Mouse (Mus musculus): Measurements from ENCODE around the gene Olfr324. TPM values are rescaled to one million over a fixed set of nuclear protein-coding genes. Genes with fewer than 3 reads are reported as not detected.

Olfr324 gene
- not detected in 2 replicates for polyA plus RNA-seq (2016; fragmentation: Nextera tagmentation; extraction: Ambion mirVana)

GRCm38 (mm10) chr11:58594814-58595213 is at the start of gene Olfr324:
Gene Olfr324, plus strand, starts transcription at chr11:58595114.
- Histone ChIP-seq H3K4me3 (replicated peaks) (no peak within 1 kb of the TSS), H3K36me3 (replicated peaks) (no peaks in the 10 kb centered on the region), H3K4me2 (no peak within 1 kb of the TSS), H3K4me1 (no peaks in the 10 kb centered on the region), H3K9me3 (no peaks in the 10 kb centered on the region), H3K27me3 (no peaks in the 10 kb centered on the region), H3K9ac (no peak within 1 kb of the TSS), H3K27ac (no peak within 1 kb of the TSS)
- WGBS: 87% methylated on average over 6 of the region's 6 CpGs
- no peak for ATAC-seq (ENCODE audit: low FRiP score)

- no peak within 1 kb of the TSS for H3K4me2 ChIP-seq
- H3K4me1 ChIP-seq: no peaks in the 10 kb centered on the region
- H3K36me3 ChIP-seq (replicated peaks): no peaks in the 10 kb centered on the region
- no peak within 1 kb of the TSS for H3K4me3 ChIP-seq (replicated peaks)
- 87% methylated on average over 5 of the region's 5 CpGs for WGBS
- H3K27me3 ChIP-seq: no peaks in the 10 kb centered on the region
- no peak within 1 kb of the TSS for H3K9ac ChIP-seq
- no peaks in the 10 kb centered on the region for H3K9me3 ChIP-seq
- H3K27ac ChIP-seq: no peak within 1 kb of the TSS
- no peak for ATAC-seq (ENCODE audit: low FRiP score)
These were observed 48.6 kb upstream of the Olfr324 start, which contains the start of gene Olfr329-ps for GRCm38 (mm10) chr11:58546322-58546721. Gene Olfr329-ps, minus strand, starts transcription at chr11:58546422.

GRCm38 (mm10) chr11:58555536-58555935 is 39.4 kb upstream of the Olfr324 start, which contains the start of gene Olfr328:
Gene Olfr328, minus strand, starts transcription at chr11:58555636.
- no peak within 1 kb of the TSS for H3K4me3 ChIP-seq (replicated peaks)
- no peaks in the 10 kb centered on the region for H3K36me3 ChIP-seq (replicated peaks)
- no peak within 1 kb of the TSS for H3K27ac ChIP-seq
- no peak for ATAC-seq (ENCODE audit: low FRiP score)
- H3K9me3 ChIP-seq: no peaks in the 10 kb centered on the region
- H3K4me1 ChIP-seq: no peaks in the 10 kb centered on the region
- WGBS: 87% methylated on average over 1 of the region's 1 CpGs
- H3K4me2 ChIP-seq: no peak within 1 kb of the TSS
- no peak within 1 kb of the TSS for H3K9ac ChIP-seq
- no peaks in the 10 kb centered on the region for H3K27me3 ChIP-seq

- H3K4me1 ChIP-seq: no peaks in the 10 kb centered on the region
- no peak for ATAC-seq (ENCODE audit: low FRiP score)
- no peak within 1 kb of the TSS for H3K4me2 ChIP-seq
These were observed 24.5 kb upstream of the Olfr324 start, which contains the start of gene Olfr224 for GRCm38 (mm10) chr11:58570405-58570804. Gene Olfr224, minus strand, starts transcription at chr11:58570553.

GRCm38 (mm10) chr11:58577430-58577829 is 17.5 kb upstream of the Olfr324 start, which contains the start of gene Olfr325:
Gene Olfr325, plus strand, starts transcription at chr11:58577730.
- Histone ChIP-seq H3K4me1 (no peaks in the 10 kb centered on the region), H3K36me3 (replicated peaks) (no peaks in the 10 kb centered on the region), H3K27me3 (no peaks in the 10 kb centered on the region), H3K4me2 (no peak within 1 kb of the TSS), H3K9me3 (no peaks in the 10 kb centered on the region), H3K9ac (no peak within 1 kb of the TSS), H3K27ac (no peak within 1 kb of the TSS), H3K4me3 (replicated peaks) (no peak within 1 kb of the TSS)
- no peak for ATAC-seq (ENCODE audit: low FRiP score)
- WGBS: 80% methylated on average over 1 of the region's 1 CpGs

More at GRCm38 (mm10) chr11:58570405-58570804, 24.5 kb upstream of the Olfr324 start, which contains the start of gene Olfr224:
- H3K36me3 ChIP-seq (replicated peaks): no peaks in the 10 kb centered on the region
- H3K9ac ChIP-seq: no peak within 1 kb of the TSS
- WGBS: 88% methylated on average over 5 of the region's 5 CpGs
- no peaks in the 10 kb centered on the region for H3K9me3 ChIP-seq
- no peak within 1 kb of the TSS for H3K4me3 ChIP-seq (replicated peaks)
- H3K27ac ChIP-seq: no peak within 1 kb of the TSS
- no peaks in the 10 kb centered on the region for H3K27me3 ChIP-seq

- no peaks in the 10 kb centered on the region for H3K27me3 ChIP-seq
- WGBS: 83% methylated on average over 8 of the region's 8 CpGs
- no peak for ATAC-seq (ENCODE audit: low FRiP score)
- H3K4me1 ChIP-seq: no peaks in the 10 kb centered on the region
- H3K4me2 ChIP-seq: no peak overlapping the region
- no peaks in the 10 kb centered on the region for H3K36me3 ChIP-seq (replicated peaks)
- no peaks in the 10 kb centered on the region for H3K9me3 ChIP-seq
- no peak overlapping the region for H3K9ac ChIP-seq
- H3K27ac ChIP-seq: no peak overlapping the region
- no peak overlapping the region for H3K4me3 ChIP-seq (replicated peaks)
These were observed 16.3 kb upstream of the Olfr324 start for GRCm38 (mm10) chr11:58578636-58579035.

GRCm38 (mm10) chr11:58587898-58588348 is 7.0 kb upstream of the Olfr324 start:
- Histone ChIP-seq H3K4me3 (replicated peaks) (no peak overlapping the region), H3K9me3 (no peaks in the 10 kb centered on the region), H3K4me1 (peaks cover 3% of the 10 kb centered on the region; the same call in 1 of the 2 replicates), H3K36me3 (replicated peaks) (no peaks in the 10 kb centered on the region), H3K27me3 (no peaks in the 10 kb centered on the region), H3K27ac (no peak overlapping the region), H3K9ac (no peak overlapping the region), H3K4me2 (no peak overlapping the region)
- ATAC-seq (ENCODE audit: low FRiP score): no peak
- 70% methylated on average over 7 of the region's 7 CpGs for WGBS

- Histone ChIP-seq H3K27me3 (no peaks in the 10 kb centered on the region), H3K9me3 (no peaks in the 10 kb centered on the region), H3K4me3 (replicated peaks) (no peak overlapping the region), H3K4me1 (peaks cover 3% of the 10 kb centered on the region; the same call in 1 of the 2 replicates), H3K9ac (no peak overlapping the region), H3K27ac (0 out of 2 replicates have a peak overlapping the region, but pooled peaks have one; percentile 36), H3K36me3 (replicated peaks) (no peaks in the 10 kb centered on the region), H3K4me2 (no peak overlapping the region)
- WGBS: 31% methylated on average over 3 of the region's 3 CpGs
- ATAC-seq (ENCODE audit: low FRiP score): peak; percentile 49; the same call in 1 of the 2 replicates
These were observed 6.2 kb upstream of the Olfr324 start for GRCm38 (mm10) chr11:58588620-58589250.

GRCm38 (mm10) chr11:58597837-58598236 is 2.9 kb downstream of the Olfr324 start:
- Histone ChIP-seq H3K27ac (no peak overlapping the region), H3K4me1 (no peaks in the 10 kb centered on the region), H3K9me3 (no peaks in the 10 kb centered on the region), H3K9ac (no peak overlapping the region), H3K4me3 (replicated peaks) (no peak overlapping the region), H3K36me3 (replicated peaks) (no peaks in the 10 kb centered on the region), H3K27me3 (no peaks in the 10 kb centered on the region), H3K4me2 (no peak overlapping the region)
- ATAC-seq (ENCODE audit: low FRiP score): no peak
- 93% methylated on average over 13 of the region's 13 CpGs for WGBS

GRCm38 (mm10) chr11:58602062-58602461 is 7.1 kb downstream of the Olfr324 start:
- ATAC-seq (ENCODE audit: low FRiP score): no peak
- Histone ChIP-seq H3K27ac (no peak overlapping the region), H3K4me3 (replicated peaks) (no peak overlapping the region), H3K4me2 (no peak overlapping the region), H3K4me1 (no peaks in the 10 kb centered on the region), H3K9ac (no peak overlapping the region), H3K27me3 (no peaks in the 10 kb centered on the region), H3K9me3 (no peaks in the 10 kb centered on the region), H3K36me3 (replicated peaks) (no peaks in the 10 kb centered on the region)

- H3K4me3 ChIP-seq (replicated peaks): no peak overlapping the region
These were observed 8.1 kb downstream of the Olfr324 start for GRCm38 (mm10) chr11:58602800-58603560.

GRCm38 (mm10) chr11:58604688-58605087 is 9.8 kb downstream of the Olfr324 start:
- Histone ChIP-seq H3K4me1 (no peaks in the 10 kb centered on the region), H3K4me3 (replicated peaks) (no peak overlapping the region), H3K36me3 (replicated peaks) (no peaks in the 10 kb centered on the region), H3K4me2 (no peak overlapping the region), H3K9me3 (no peaks in the 10 kb centered on the region), H3K27me3 (no peaks in the 10 kb centered on the region), H3K9ac (no peak overlapping the region), H3K27ac (no peak overlapping the region)
- no peak for ATAC-seq (ENCODE audit: low FRiP score)
- 85% methylated on average over 2 of the region's 2 CpGs for whole genome bisulfite sequencing

More at GRCm38 (mm10) chr11:58602800-58603560, 8.1 kb downstream of the Olfr324 start:
- Histone ChIP-seq H3K9ac (no peak overlapping the region), H3K27me3 (no peaks in the 10 kb centered on the region), H3K27ac (no peak overlapping the region), H3K9me3 (no peaks in the 10 kb centered on the region), H3K36me3 (replicated peaks) (no peaks in the 10 kb centered on the region), H3K4me1 (no peaks in the 10 kb centered on the region), H3K4me2 (no peak overlapping the region)
- WGBS: 85% methylated on average over 6 of the region's 6 CpGs
- ATAC-seq (ENCODE audit: low FRiP score): no peak

Measured in forebrain, embryonic 12.5 days (tissue).